Mouse (Mus musculus): ENCODE data around the gene Fam196b. TPM values are rescaled to one million over a fixed set of nuclear protein-coding genes. Genes with fewer than 3 reads are reported as not detected.

The Fam196b gene
- polyA plus RNA-seq, 1 experiment from 2014 or later: 0.79 TPM

DNA sequence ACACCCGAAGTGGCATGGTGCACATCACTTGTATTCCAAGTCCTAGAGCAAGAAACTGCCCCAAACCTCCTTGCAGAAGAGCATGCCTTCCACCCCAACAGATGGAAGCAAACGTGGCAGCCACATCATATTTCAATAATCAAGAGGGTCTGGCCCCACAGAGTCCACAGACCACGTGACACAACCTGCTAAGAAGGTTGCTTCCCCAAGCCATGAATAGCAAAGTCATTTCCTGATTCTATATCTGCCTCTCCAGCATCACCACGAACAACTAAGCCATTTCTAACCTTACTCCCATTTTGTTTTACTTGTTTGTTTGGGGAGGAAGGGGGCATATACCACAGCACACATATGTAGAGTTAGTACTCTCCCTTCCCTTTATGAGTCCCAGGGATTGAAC is 69.6 kb downstream of the Fam196b start:
- Histone ChIP-seq H3K36me3 (ENCODE audit: control insufficient read depth, insufficient read depth, low read length) (no peaks in the 10 kb centered on the region), H3K4me1 (ENCODE audit: control insufficient read depth, insufficient read depth, low read length) (no peaks in the 10 kb centered on the region), H3K9me3 (ENCODE audit: control insufficient read depth, low read length) (no peaks in the 10 kb centered on the region), H3K4me3 (ENCODE audit: low read depth, low read length) (no peak overlapping the region), H3K27me3 (ENCODE audit: control insufficient read depth, insufficient read depth, low read length) (no peaks in the 10 kb centered on the region), H3K4me2 (no peak overlapping the region), H3K9ac (ENCODE audit: low read length) (no peak overlapping the region), H3K27ac (ENCODE audit: low read depth, low read length) (no peak overlapping the region)
- no peak for ATAC-seq (ENCODE audit: low FRiP score)
- WGBS: 74% methylated on average over 4 of the region's 4 CpGs
- DNase-seq (ENCODE audit: low spot score, missing footprints): no peak

GRCm38 (mm10) chr11:34385001-34385688 is 70.5 kb downstream of the Fam196b start:
- ATAC-seq (ENCODE audit: low FRiP score): no peak
- Histone ChIP-seq H3K27me3 (ENCODE audit: control insufficient read depth, insufficient read depth, low read length) (no peaks in the 10 kb centered on the region), H3K4me2 (no peak overlapping the region)

DNA sequence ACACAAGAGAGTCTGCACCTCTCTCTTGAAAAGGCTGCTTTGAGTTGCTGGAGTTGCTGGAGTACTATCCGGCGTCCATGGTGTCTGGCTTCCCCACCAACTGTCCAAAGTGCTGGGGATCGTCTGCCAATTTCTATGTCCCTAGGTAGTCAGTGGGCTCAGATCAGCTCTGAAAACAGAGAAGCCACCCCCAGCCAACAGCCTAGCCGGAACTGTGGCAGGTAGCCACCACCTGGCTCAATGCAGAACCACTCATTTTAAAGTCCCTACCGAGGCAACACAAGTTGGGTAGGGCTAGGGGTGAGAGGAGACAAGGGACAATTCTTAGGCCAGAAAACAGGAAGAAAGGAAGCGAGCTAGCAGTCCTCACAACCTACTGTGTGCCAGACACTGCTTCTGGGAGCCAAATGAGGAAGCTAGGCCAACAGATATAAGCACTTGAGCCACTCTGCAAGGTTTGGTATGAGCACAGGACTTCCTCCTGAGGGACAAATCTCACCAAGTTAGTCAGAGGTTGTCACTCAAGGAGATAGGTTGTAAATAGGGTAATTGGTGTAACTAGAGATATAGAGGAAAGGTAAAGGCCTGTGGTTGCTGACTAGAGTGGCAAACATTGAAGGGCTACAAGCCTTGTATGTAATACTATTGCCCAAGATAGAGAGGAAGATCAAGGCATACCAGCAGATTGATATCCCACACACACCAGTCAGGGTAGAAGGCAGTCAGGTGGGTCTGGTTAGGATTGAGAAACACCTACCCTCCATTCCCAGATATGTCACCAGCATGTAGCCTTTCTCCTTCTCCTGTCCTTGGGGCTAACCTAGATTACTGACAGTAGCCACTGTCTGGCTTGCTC is 74.9 kb downstream of the Fam196b start:
- Histone ChIP-seq H3K4me3 (ENCODE audit: low read depth, low read length) (no peak overlapping the region), H3K9ac (ENCODE audit: low read length) (no peak overlapping the region), H3K27ac (ENCODE audit: low read depth, low read length) (no peak overlapping the region), H3K27me3 (ENCODE audit: control insufficient read depth, insufficient read depth, low read length) (no peaks in the 10 kb centered on the region), H3K4me2 (no peak overlapping the region), H3K4me1 (ENCODE audit: control insufficient read depth, insufficient read depth, low read length) (no peaks in the 10 kb centered on the region), H3K36me3 (ENCODE audit: control insufficient read depth, insufficient read depth, low read length) (no peaks in the 10 kb centered on the region), H3K9me3 (ENCODE audit: control insufficient read depth, low read length) (no peaks in the 10 kb centered on the region)
- ATAC-seq (ENCODE audit: low FRiP score) (no peak), DNase-seq (ENCODE audit: low spot score, missing footprints) (no peak)
- 85% methylated on average over 6 of the region's 6 CpGs for WGBS

More at GRCm38 (mm10) chr11:34385001-34385688, 70.5 kb downstream of the Fam196b start:
- no peak for DNase-seq (ENCODE audit: low spot score, missing footprints)
- no peak overlapping the region for H3K9ac ChIP-seq (ENCODE audit: low read length)
- H3K27ac ChIP-seq (ENCODE audit: low read depth, low read length): no peak overlapping the region
- H3K9me3 ChIP-seq (ENCODE audit: control insufficient read depth, low read length): no peaks in the 10 kb centered on the region
- 82% methylated on average over 1 of the region's 1 CpGs for WGBS
- no peak overlapping the region for H3K4me3 ChIP-seq (ENCODE audit: low read depth, low read length)
- no peaks in the 10 kb centered on the region for H3K36me3 ChIP-seq (ENCODE audit: control insufficient read depth, insufficient read depth, low read length)
- no peaks in the 10 kb centered on the region for H3K4me1 ChIP-seq (ENCODE audit: control insufficient read depth, insufficient read depth, low read length)

- no peak for DNase-seq (ENCODE audit: low spot score, missing footprints)
- H3K4me3 ChIP-seq (ENCODE audit: low read depth, low read length): no peak overlapping the region
- no peak overlapping the region for H3K4me2 ChIP-seq
- no peak overlapping the region for H3K27ac ChIP-seq (ENCODE audit: low read depth, low read length)
- H3K4me1 ChIP-seq (ENCODE audit: control insufficient read depth, insufficient read depth, low read length): no peaks in the 10 kb centered on the region
- WGBS: 67% methylated on average over 4 of the region's 4 CpGs
- no peaks in the 10 kb centered on the region for H3K9me3 ChIP-seq (ENCODE audit: control insufficient read depth, low read length)
- no peaks in the 10 kb centered on the region for H3K27me3 ChIP-seq (ENCODE audit: control insufficient read depth, insufficient read depth, low read length)
- no peaks in the 10 kb centered on the region for H3K36me3 ChIP-seq (ENCODE audit: control insufficient read depth, insufficient read depth, low read length)
- no peak overlapping the region for H3K9ac ChIP-seq (ENCODE audit: low read length)
- ATAC-seq (ENCODE audit: low FRiP score): no peak
These were observed 77.5 kb downstream of the Fam196b start for GRCm38 (mm10) chr11:34392105-34392504.

- no peaks in the 10 kb centered on the region for H3K9me3 ChIP-seq (ENCODE audit: control insufficient read depth, low read length)
- DNase-seq (ENCODE audit: low spot score, missing footprints) (no peak), ATAC-seq (ENCODE audit: low FRiP score) (no peak)
- WGBS: 90% methylated on average over 3 of the region's 3 CpGs
- H3K9ac ChIP-seq (ENCODE audit: low read length): no peak overlapping the region
- no peak overlapping the region for H3K4me2 ChIP-seq
- H3K4me3 ChIP-seq (ENCODE audit: low read depth, low read length): no peak overlapping the region
- no peaks in the 10 kb centered on the region for H3K36me3 ChIP-seq (ENCODE audit: control insufficient read depth, insufficient read depth, low read length)
- no peaks in the 10 kb centered on the region for H3K27me3 ChIP-seq (ENCODE audit: control insufficient read depth, insufficient read depth, low read length)
- no peaks in the 10 kb centered on the region for H3K4me1 ChIP-seq (ENCODE audit: control insufficient read depth, insufficient read depth, low read length)
- H3K27ac ChIP-seq (ENCODE audit: low read depth, low read length): no peak overlapping the region
These were observed 81.2 kb downstream of the Fam196b start for GRCm38 (mm10) chr11:34395802-34396201.

- WGBS: 92% methylated on average over 5 of the region's 5 CpGs
These were observed 83.0 kb downstream of the Fam196b start for GRCm38 (mm10) chr11:34397661-34398060.

GRCm38 (mm10) chr11:34398555-34398954 is 83.9 kb downstream of the Fam196b start:
- Histone ChIP-seq H3K36me3 (ENCODE audit: control insufficient read depth, insufficient read depth, low read length) (no peaks in the 10 kb centered on the region), H3K4me2 (no peak overlapping the region), H3K4me1 (ENCODE audit: control insufficient read depth, insufficient read depth, low read length) (no peaks in the 10 kb centered on the region; the same call in 1 of the 2 replicates), H3K9me3 (ENCODE audit: control insufficient read depth, low read length) (no peaks in the 10 kb centered on the region), H3K4me3 (ENCODE audit: low read depth, low read length) (no peak overlapping the region), H3K27ac (ENCODE audit: low read depth, low read length) (no peak overlapping the region), H3K27me3 (ENCODE audit: control insufficient read depth, insufficient read depth, low read length) (no peaks in the 10 kb centered on the region), H3K9ac (ENCODE audit: low read length) (no peak overlapping the region)
- WGBS: 87% methylated on average over 2 of the region's 2 CpGs
- DNase-seq (ENCODE audit: low spot score, missing footprints) (no peak), ATAC-seq (ENCODE audit: low FRiP score) (no peak)

More at GRCm38 (mm10) chr11:34397661-34398060, 83.0 kb downstream of the Fam196b start:
- Histone ChIP-seq H3K27ac (ENCODE audit: low read depth, low read length) (no peak overlapping the region), H3K36me3 (ENCODE audit: control insufficient read depth, insufficient read depth, low read length) (no peaks in the 10 kb centered on the region), H3K4me2 (no peak overlapping the region), H3K27me3 (ENCODE audit: control insufficient read depth, insufficient read depth, low read length) (no peaks in the 10 kb centered on the region), H3K4me1 (ENCODE audit: control insufficient read depth, insufficient read depth, low read length) (no peaks in the 10 kb centered on the region), H3K9ac (ENCODE audit: low read length) (no peak overlapping the region), H3K9me3 (ENCODE audit: control insufficient read depth, low read length) (no peaks in the 10 kb centered on the region), H3K4me3 (ENCODE audit: low read depth, low read length) (no peak overlapping the region)
- ATAC-seq (ENCODE audit: low FRiP score) (no peak), DNase-seq (ENCODE audit: low spot score, missing footprints) (no peak)

GRCm38 (mm10) chr11:34401343-34401742 is 86.7 kb downstream of the Fam196b start:
- Histone ChIP-seq H3K9ac (ENCODE audit: low read length) (no peak overlapping the region), H3K4me2 (no peak overlapping the region), H3K36me3 (ENCODE audit: control insufficient read depth, insufficient read depth, low read length) (no peaks in the 10 kb centered on the region), H3K9me3 (ENCODE audit: control insufficient read depth, low read length) (no peaks in the 10 kb centered on the region), H3K4me3 (ENCODE audit: low read depth, low read length) (no peak overlapping the region), H3K27me3 (ENCODE audit: control insufficient read depth, insufficient read depth, low read length) (no peaks in the 10 kb centered on the region), H3K4me1 (ENCODE audit: control insufficient read depth, insufficient read depth, low read length) (no peaks in the 10 kb centered on the region; the same call in 1 of the 2 replicates), H3K27ac (ENCODE audit: low read depth, low read length) (no peak overlapping the region)
- no peak for DNase-seq (ENCODE audit: low spot score, missing footprints)
- WGBS: 92% methylated on average over 8 of the region's 8 CpGs
- no peak for ATAC-seq (ENCODE audit: low FRiP score)

DNA sequence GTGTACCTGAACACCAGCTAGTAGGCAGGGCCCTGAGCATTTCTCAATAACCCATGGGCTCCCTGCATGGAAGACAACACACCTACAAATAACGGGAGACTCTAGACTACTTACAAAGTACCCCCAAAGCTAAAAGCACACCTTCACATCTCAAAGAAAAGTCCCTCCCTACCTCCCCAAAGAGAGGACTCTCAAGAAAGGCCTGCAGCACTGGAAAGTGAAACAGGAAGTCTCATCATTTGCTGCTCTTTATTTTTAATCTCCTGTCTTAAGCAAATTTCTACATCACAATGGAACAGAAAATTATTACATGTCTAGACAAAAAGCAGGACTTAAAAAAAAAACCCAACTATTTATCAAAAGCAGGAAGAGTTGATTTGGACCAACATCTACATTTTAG is 90.7 kb downstream of the Fam196b start:
- ATAC-seq (ENCODE audit: low FRiP score) (no peak), DNase-seq (ENCODE audit: low spot score, missing footprints) (no peak)
- 82% methylated on average over 1 of the region's 1 CpGs for WGBS
- Histone ChIP-seq H3K27me3 (ENCODE audit: control insufficient read depth, insufficient read depth, low read length) (no peaks in the 10 kb centered on the region), H3K27ac (ENCODE audit: low read depth, low read length) (no peak overlapping the region), H3K4me3 (ENCODE audit: low read depth, low read length) (no peak overlapping the region), H3K36me3 (ENCODE audit: control insufficient read depth, insufficient read depth, low read length) (no peaks in the 10 kb centered on the region), H3K9ac (ENCODE audit: low read length) (no peak overlapping the region), H3K4me1 (ENCODE audit: control insufficient read depth, insufficient read depth, low read length) (peaks cover 8% of the 10 kb centered on the region; the same call in 1 of the 2 replicates), H3K9me3 (ENCODE audit: control insufficient read depth, low read length) (no peaks in the 10 kb centered on the region), H3K4me2 (no peak overlapping the region)
